ENCODE assay signal across 13 mouse cellular contexts in the genomic region with DNA sequence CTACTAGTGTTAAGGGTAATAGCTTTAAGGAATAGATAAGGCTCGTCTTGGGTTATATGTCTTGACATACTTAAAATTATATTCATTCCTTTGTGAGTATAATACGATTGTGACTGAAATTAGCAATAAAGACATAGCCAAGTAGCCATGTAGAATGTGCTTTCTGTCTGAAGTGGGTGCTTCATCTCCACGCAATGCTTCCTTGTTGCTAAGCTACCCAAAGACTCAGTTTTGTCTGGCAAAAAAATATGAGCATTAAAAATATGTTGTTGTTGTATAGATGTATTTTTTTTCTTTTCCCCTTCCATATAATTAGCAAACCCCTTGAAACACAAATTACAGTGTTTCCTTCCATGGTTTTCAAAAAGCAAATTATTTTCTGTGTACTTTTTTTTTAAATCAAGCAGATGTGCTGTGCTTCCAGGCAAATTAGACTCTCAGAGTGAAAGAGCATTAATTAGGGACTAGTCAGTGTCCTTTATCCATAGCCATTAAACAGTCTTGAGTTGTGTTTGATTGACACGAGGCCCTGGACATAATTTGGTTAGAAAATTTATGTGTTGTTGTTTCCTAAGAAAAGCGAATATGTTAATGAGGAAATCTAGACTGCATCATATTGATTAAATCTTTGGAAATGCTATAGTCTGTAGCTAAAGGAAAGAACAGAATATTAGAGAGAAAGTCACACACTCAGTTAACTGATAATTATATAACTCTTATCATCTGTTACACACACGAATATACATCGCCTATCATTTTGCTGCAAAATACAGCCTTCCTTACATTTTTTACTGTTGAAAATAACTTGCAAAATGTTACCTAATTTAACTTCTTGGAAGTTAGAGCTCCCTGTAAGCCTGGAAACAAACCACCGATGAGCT.
A peak's percentile ranks its signal among the peaks of the same experiment; 100 is the strongest.
DNase-seq lines count a peak whose midpoint lies in the region; ATAC-seq and TF ChIP-seq lines count a peak whose summit lies in the region.
"Had no signal": no experiment of that assay in that cellular context is flagged by ENCODE, and none has a peak within 500 bp of the region (broad histone marks: within the 10 kb centered on the region; RNA-seq: fewer than 3 reads in every experiment).

No protein-coding gene starts in this region.

- no peak for TF ChIP-seq RAD21 in MEL (IDR thresholded peaks at IDR 0.05; ENCODE audit: low read depth, low read length)

- H3K4me3 ChIP-seq in heart, embryonic 16.5 days (ENCODE audit: low read length): peak overlapping the region; percentile 60; the same call in 1 of the 2 replicates
- peak overlapping the region in 1 of 2 experiments; percentile 14; a peak in 2 of 4 replicates for H3K4me3 ChIP-seq in MEL (ENCODE audit: control insufficient read depth in 1 of 2, insufficient read depth in 1 of 2, low read depth in 2 of 2, low read length in 2 of 2)
- H3K4me3 ChIP-seq in liver, embryonic 14.5 days (ENCODE audit: insufficient read depth in 1 of 2, low read depth in 2 of 2, low read length in 2 of 2): no peak overlapping the region
- H3K4me3 ChIP-seq in hindbrain, embryonic 10.5 days: no peak overlapping the region
- H3K4me3 ChIP-seq in intestine, embryonic 16.5 days (ENCODE audit: low read length): no peak overlapping the region
- H3K4me3 ChIP-seq: kidney, embryonic 15.5 days had no signal

- H3K36me3 ChIP-seq in heart, embryonic 16.5 days (ENCODE audit: control insufficient read depth, insufficient read depth): no peaks in the 10 kb centered on the region
- peaks cover 2 to 76% of the 10 kb centered on the region in 2 experiments; a peak in 3 of 4 replicates for H3K36me3 ChIP-seq in MEL (ENCODE audit: control insufficient read depth in 1 of 2, insufficient read depth in 2 of 2, low read length in 2 of 2)
- H3K36me3 ChIP-seq in liver, embryonic 14.5 days (replicated peaks; ENCODE audit: control insufficient read depth, insufficient read depth, low read depth): no peaks in the 10 kb centered on the region
- H3K36me3 ChIP-seq in hindbrain, embryonic 10.5 days: peaks cover 30% of the 10 kb centered on the region
- H3K36me3 ChIP-seq in intestine, embryonic 16.5 days (ENCODE audit: control insufficient read depth, insufficient read depth, low read length): no peaks in the 10 kb centered on the region

- no peaks in the 10 kb centered on the region for H3K27me3 ChIP-seq in heart, embryonic 16.5 days (ENCODE audit: control insufficient read depth, insufficient read depth, low read length)
- no peaks in the 10 kb centered on the region for H3K27me3 ChIP-seq in MEL (ENCODE audit: control insufficient read depth in 1 of 2, insufficient read depth in 2 of 2, low read length in 2 of 2)
- H3K27me3 ChIP-seq in liver, embryonic 14.5 days (ENCODE audit: control insufficient read depth, insufficient read depth, low read length): no peaks in the 10 kb centered on the region
- no peaks in the 10 kb centered on the region for H3K27me3 ChIP-seq in hindbrain, embryonic 10.5 days (ENCODE audit: insufficient read depth, poor library complexity, severe bottlenecking)
- no peaks in the 10 kb centered on the region for H3K27me3 ChIP-seq in intestine, embryonic 16.5 days (replicated peaks; ENCODE audit: control insufficient read depth, insufficient read depth, low read length)
- H3K27me3 ChIP-seq: kidney, embryonic 15.5 days had no signal

- TF ChIP-seq CTCF in MEL (IDR thresholded peaks at IDR 0.05 in 2 of 3, conservative IDR thresholded peaks at IDR 0.05 in 1 of 3; ENCODE audit: control insufficient read depth in 1 of 3, insufficient read depth in 1 of 3, low read depth in 2 of 3, low read length in 3 of 3, poor library complexity in 1 of 3, severe bottlenecking in 1 of 3): no peak
- no peak for TF ChIP-seq CTCF in brain, embryonic 14.5 days (IDR thresholded peaks at IDR 0.05; ENCODE audit: borderline replicate concordance, extremely low read depth, insufficient read depth, insufficient read length)
- no peak for TF ChIP-seq CTCF in liver, embryonic 14.5 days (IDR thresholded peaks at IDR 0.05; ENCODE audit: low read depth)

- no peaks in the 10 kb centered on the region for H3K9me3 ChIP-seq in heart, embryonic 16.5 days (replicated peaks; ENCODE audit: control insufficient read depth, low read length)
- no peaks in the 10 kb centered on the region for H3K9me3 ChIP-seq in MEL (replicated peaks; ENCODE audit: insufficient read depth, low read length)
- H3K9me3 ChIP-seq in liver, embryonic 14.5 days (ENCODE audit: control insufficient read depth, low read length): no peaks in the 10 kb centered on the region
- H3K9me3 ChIP-seq in hindbrain, embryonic 10.5 days: no peaks in the 10 kb centered on the region
- H3K9me3 ChIP-seq in intestine, embryonic 16.5 days (ENCODE audit: control insufficient read depth, low read length): no peaks in the 10 kb centered on the region
- H3K9me3 ChIP-seq: kidney, embryonic 15.5 days had no signal

- H3K79me2 ChIP-seq in MEL (ENCODE audit: control insufficient read depth, insufficient read depth, low read length, poor library complexity): no peaks in the 10 kb centered on the region

- peak overlapping the region; percentile 90 for H3K27ac ChIP-seq in heart, embryonic 16.5 days (ENCODE audit: low read length)
- H3K27ac ChIP-seq in MEL (ENCODE audit: control insufficient read depth, low read depth, low read length): peak overlapping the region; percentile 82
- H3K27ac ChIP-seq in liver, embryonic 14.5 days: peak overlapping the region; percentile 62
- no peak overlapping the region for H3K27ac ChIP-seq in hindbrain, embryonic 10.5 days
- no peak overlapping the region for H3K27ac ChIP-seq in intestine, embryonic 16.5 days (ENCODE audit: low read length)
- H3K27ac ChIP-seq: kidney, embryonic 15.5 days had no signal

- ATAC-seq in heart, embryonic 16.5 days (replicated peaks; ENCODE audit: extremely low read depth, insufficient read depth, low FRiP score): no peak
- peak; percentile 45; the same call in 1 of the 2 replicates for ATAC-seq in liver, embryonic 14.5 days (ENCODE audit: insufficient read depth)
- no peak for ATAC-seq in intestine, embryonic 16.5 days
- ATAC-seq: CD4-positive, CD25-positive, alpha-beta regulatory T cell, adult 4 months; inflammation-experienced regulatory T-cells, adult 6 months had no signal

- DNase-seq in heart, adult 8-10 months (ENCODE audit: low spot score): no peak
- peak; percentile 27 for DNase-seq in MEL (ENCODE audit: low read depth, low spot score)
- peak; percentile 87 for DNase-seq in brain, embryonic 14.5 days (ENCODE audit: low read depth)
- no peak for DNase-seq in liver, embryonic 14.5 days (ENCODE audit: low read depth in 3 of 3, low spot score in 3 of 3)
- DNase-seq in hindbrain, embryonic 10.5 days (ENCODE audit: low spot score): no peak
- no peak for DNase-seq in kidney, postnatal 36 days
- DNase-seq: cerebellum, adult 8-10 months; left cerebral cortex, postnatal 4 days had no signal

- peak; percentile 85 to 89 for TF ChIP-seq EP300 in MEL (IDR thresholded peaks at IDR 0.05; ENCODE audit: low read depth in 1 of 2, low read length in 2 of 2)
- TF ChIP-seq EP300 in liver, embryonic 14.5 days (IDR thresholded peaks at IDR 0.05; ENCODE audit: low read depth): peak; percentile 67

- TF ChIP-seq POLR2A in MEL (IDR thresholded peaks at IDR 0.05; ENCODE audit: control insufficient read depth in 1 of 2, insufficient read depth in 1 of 2, low read depth in 1 of 2, low read length in 2 of 2, poor library complexity in 1 of 2): no peak
- TF ChIP-seq POLR2A in brain, embryonic 14.5 days (IDR thresholded peaks at IDR 0.05; ENCODE audit: borderline replicate concordance, extremely low read depth, insufficient read depth, insufficient read length, poor library complexity, severe bottlenecking): no peak

- H3K4me1 ChIP-seq in heart, embryonic 16.5 days (ENCODE audit: control insufficient read depth, insufficient read depth, low read length): peaks cover 28% of the 10 kb centered on the region
- peaks cover 56 to 78% of the 10 kb centered on the region in 2 experiments for H3K4me1 ChIP-seq in MEL (ENCODE audit: control insufficient read depth in 1 of 2, insufficient read depth in 2 of 2, low read length in 2 of 2)
- peaks cover 45 to 51% of the 10 kb centered on the region in 2 experiments for H3K4me1 ChIP-seq in liver, embryonic 14.5 days (replicated peaks; ENCODE audit: control insufficient read depth in 2 of 2, insufficient read depth in 2 of 2, low read length in 1 of 2)
- H3K4me1 ChIP-seq in hindbrain, embryonic 10.5 days (replicated peaks): peaks cover 12% of the 10 kb centered on the region
- H3K4me1 ChIP-seq in intestine, embryonic 16.5 days (ENCODE audit: control insufficient read depth, insufficient read depth, low read length): no peaks in the 10 kb centered on the region; the same call in 1 of the 2 replicates
- H3K4me1 ChIP-seq: kidney, embryonic 15.5 days had no signal

- peak overlapping the region; percentile 82 for H3K9ac ChIP-seq in heart, embryonic 16.5 days (ENCODE audit: low read length)
- peak overlapping the region; percentile 16; the same call in 1 of the 2 replicates for H3K9ac ChIP-seq in MEL (ENCODE audit: control insufficient read depth, low read depth, low read length, poor library complexity, severe bottlenecking)
- peak overlapping the region; percentile 20; the same call in 1 of the 2 replicates for H3K9ac ChIP-seq in liver, embryonic 14.5 days (replicated peaks)
- H3K9ac ChIP-seq in intestine, embryonic 16.5 days (ENCODE audit: low read depth, low read length): no peak overlapping the region
- H3K9ac ChIP-seq: kidney, embryonic 15.5 days had no signal

- 48% methylated on average over 8 of the region's 8 CpGs for WGBS in heart, embryonic 16.5 days
- 41% methylated on average over 8 of the region's 8 CpGs for WGBS in liver, embryonic 14.5 days (ENCODE audit: insufficient replicate concordance)
- WGBS in hindbrain, embryonic 10.5 days: 86% methylated on average over 8 of the region's 8 CpGs
- 71% methylated on average over 8 of the region's 8 CpGs for WGBS in intestine, embryonic 16.5 days

- H3K4me2 ChIP-seq in heart, embryonic 16.5 days (ENCODE audit: low read depth, low read length): peak overlapping the region; percentile 69
- peak overlapping the region; percentile 33; the same call in 1 of the 2 replicates for H3K4me2 ChIP-seq in liver, embryonic 14.5 days (ENCODE audit: low read depth)
- no peak overlapping the region for H3K4me2 ChIP-seq in intestine, embryonic 16.5 days (ENCODE audit: low read depth, low read length)
- H3K4me2 ChIP-seq: kidney, embryonic 15.5 days had no signal

TF ChIP-seq in MEL, 35 proteins besides CTCF, POLR2A, EP300 and RAD21 (continues in another document):
- peak; percentile 83; the same call in 1 of the 2 replicates for TF ChIP-seq MEF2A (IDR thresholded peaks at IDR 0.05; ENCODE audit: extremely low read depth, insufficient replicate concordance, low read depth, low read length, poor library complexity, severe bottlenecking)
- 0 out of 2 replicates have a peak, but pooled peaks have one; percentile 38 for TF ChIP-seq MYB (IDR thresholded peaks at IDR 0.05; ENCODE audit: low read depth, low read length)
- TF ChIP-seq POLR2AphosphoS5 (IDR thresholded peaks at IDR 0.05; ENCODE audit: borderline replicate concordance, low read depth, low read length): no peak
- no peak for TF ChIP-seq USF1 (IDR thresholded peaks at IDR 0.05; ENCODE audit: low read depth, low read length)
- 0 out of 2 replicates have a peak, but pooled peaks have one; percentile 28 for TF ChIP-seq MYC (IDR thresholded peaks at IDR 0.05; ENCODE audit: low read depth, low read length)
- TF ChIP-seq E2F4 (IDR thresholded peaks at IDR 0.05; ENCODE audit: borderline replicate concordance, low read depth, low read length): no peak

Comparison
In these comparisons a context has a peak if more than half of its experiments do, and no peak if none do; other contexts are left out.
1. H3K27ac ChIP-seq: peak in heart, embryonic 16.5 days (single experiment), MEL (single experiment) and liver, embryonic 14.5 days (single experiment); none in hindbrain, embryonic 10.5 days (single experiment) and intestine, embryonic 16.5 days (single experiment).
2. DNase-seq: peak in MEL (single experiment) and brain, embryonic 14.5 days (single experiment); none in heart, adult 8-10 months (single experiment), liver, embryonic 14.5 days (0 of 3), hindbrain, embryonic 10.5 days (single experiment) and kidney, postnatal 36 days (0 of 2).